ENCODE assay signal across 31 mouse cellular contexts in genomic region chr13:55544792-55545191, GRCm38 (mm10). TPM values are rescaled to one million over a fixed set of nuclear protein-coding genes. Genes with fewer than 3 reads are reported as not detected.
DNase-seq lines count a peak whose midpoint lies in the region; ATAC-seq lines count a peak whose summit lies in the region.
"Had no signal": no experiment of that assay in that cellular context is flagged by ENCODE, and none has a peak within 500 bp of the region (broad histone marks: within the 10 kb centered on the region; RNA-seq: fewer than 3 reads in every experiment).

No protein-coding gene starts in this region.

- peak overlapping the region; percentile 60 for H3K27ac ChIP-seq in liver, embryonic 13.5 days
- H3K27ac ChIP-seq: embryonic facial prominence, embryonic 12.5 days; gastrocnemius, adult 2 months; hindbrain, embryonic 10.5 days; hindbrain, embryonic 15.5 days; kidney, embryonic 15.5 days; limb, embryonic 13.5 days; macrophage; midbrain, embryonic 12.5 days; neural tube, embryonic 12.5 days had no signal

- H3K4me2 ChIP-seq in liver, embryonic 13.5 days: peak overlapping the region; percentile 25
- H3K4me2 ChIP-seq: embryonic facial prominence, embryonic 12.5 days; hindbrain, embryonic 15.5 days; kidney, embryonic 15.5 days; limb, embryonic 13.5 days; midbrain, embryonic 12.5 days; neural tube, embryonic 12.5 days had no signal

- peaks cover 40% of the 10 kb centered on the region for H3K4me1 ChIP-seq in liver, embryonic 13.5 days (replicated peaks)
- H3K4me1 ChIP-seq: embryonic facial prominence, embryonic 12.5 days; hindbrain, embryonic 10.5 days; hindbrain, embryonic 15.5 days; kidney, embryonic 15.5 days; limb, embryonic 13.5 days; midbrain, embryonic 12.5 days; neural tube, embryonic 12.5 days had no signal

- peaks cover 89% of the 10 kb centered on the region for H3K36me3 ChIP-seq in liver, embryonic 13.5 days

- no peaks in the 10 kb centered on the region for H3K9me3 ChIP-seq in liver, embryonic 13.5 days (replicated peaks)
- H3K9me3 ChIP-seq: embryonic facial prominence, embryonic 12.5 days; hindbrain, embryonic 10.5 days; hindbrain, embryonic 15.5 days; kidney, embryonic 15.5 days; limb, embryonic 13.5 days; midbrain, embryonic 12.5 days; neural tube, embryonic 12.5 days had no signal

- H3K9ac ChIP-seq in liver, embryonic 13.5 days: peak overlapping the region; percentile 31; the same call in 1 of the 2 replicates
- H3K9ac ChIP-seq: embryonic facial prominence, embryonic 12.5 days; hindbrain, embryonic 15.5 days; kidney, embryonic 15.5 days; limb, embryonic 13.5 days; midbrain, embryonic 12.5 days; neural tube, embryonic 12.5 days had no signal

- no peak overlapping the region for H3K4me3 ChIP-seq in liver, embryonic 13.5 days (replicated peaks)
- H3K4me3 ChIP-seq: embryonic facial prominence, embryonic 12.5 days; gastrocnemius, adult 2 months; hindbrain, embryonic 10.5 days; hindbrain, embryonic 15.5 days; kidney, embryonic 15.5 days; limb, embryonic 13.5 days; midbrain, embryonic 12.5 days; myocyte; neural tube, embryonic 12.5 days had no signal

- ATAC-seq in erythroblast, adult 5-6 weeks (replicated peaks; ENCODE audit: low FRiP score, poor library complexity, severe bottlenecking): peak; percentile 75
- ATAC-seq in liver, embryonic 13.5 days (ENCODE audit: low read depth): peak; percentile 95
- ATAC-seq in megakaryocyte progenitor cell, adult 5-6 weeks (replicated peaks; ENCODE audit: poor library complexity): peak; percentile 84
- ATAC-seq: activated CD4-positive, CD25-positive, alpha-beta regulatory T cell, adult 4 months; CD4-positive, CD25-positive, alpha-beta regulatory T cell, adult 4 months; forebrain, embryonic 16.5 days; inflammation-experienced regulatory T-cells, adult 6 months had no signal

- no peaks in the 10 kb centered on the region for H3K27me3 ChIP-seq in liver, embryonic 13.5 days
- H3K27me3 ChIP-seq: embryonic facial prominence, embryonic 12.5 days; hindbrain, embryonic 15.5 days; kidney, embryonic 15.5 days; limb, embryonic 13.5 days; midbrain, embryonic 12.5 days; neural tube, embryonic 12.5 days had no signal

- DNase-seq in MEL-GATA-1-ER (ENCODE audit: extremely low read depth, low read depth): peak; percentile 32
- peak; percentile 53 for DNase-seq in liver, embryonic 13.5 days
- no peak for DNase-seq in urinary bladder, postnatal 36 days (ENCODE audit: low spot score in 2 of 2)
- no peak for DNase-seq in adrenal gland, postnatal 14 days
- no peak for DNase-seq in kidney, postnatal 4 days
- DNase-seq: adrenal gland, adult 2 months; cerebellum, adult 18-20 months; cerebellum, postnatal 25 days; embryo, embryonic 11 days; gastrocnemius, adult 2 months; heart, postnatal 14 days; kidney, adult 18-20 months; lung, adult 2 months; lung, postnatal 10 days; right cerebral cortex, adult 18-20 months; right cerebral cortex, postnatal 4 days had no signal

- WGBS in liver, embryonic 13.5 days (ENCODE audit: insufficient replicate concordance): 31% methylated on average over 6 of the region's 6 CpGs

RNA-seq across cellular contexts. Expression of gene Ddx41, which starts 8.3 kb away (rescaled TPM):
- total RNA-seq in erythroblast, adult 5-6 weeks (2015; ENCODE audit: low replicate concordance): 1.3 and 3.6 TPM in 2 replicates
- total RNA-seq in erythroblast, adult 5-6 weeks (2017; ENCODE audit: low replicate concordance): 14.1 and 17.6 TPM in 2 replicates
- polyA plus RNA-seq in liver, embryonic 13.5 days (2015; fragmentation: Nextera tagmentation; extraction: Ambion mirVana): 31.7 and 32.8 TPM in 2 replicates
- total RNA-seq in megakaryocyte progenitor cell, adult 5-6 weeks (2015): 28.0 and 29.1 TPM in 2 replicates
- 66.9 and 78.0 TPM in 2 replicates for total RNA-seq in megakaryocyte progenitor cell, adult 5-6 weeks (2017)
- total RNA-seq in adrenal gland, postnatal 14 days (2021): 38.4 and 46.0 TPM in 2 replicates

RNA-seq across cellular contexts. Expression of gene Dok3, which starts 15.7 kb away (rescaled TPM):
- 11.9 and 19.2 TPM in 2 replicates for total RNA-seq in erythroblast, adult 5-6 weeks (2015; ENCODE audit: low replicate concordance)
- 12.5 and 12.9 TPM in 2 replicates for total RNA-seq in erythroblast, adult 5-6 weeks (2017; ENCODE audit: low replicate concordance)
- polyA plus RNA-seq in liver, embryonic 13.5 days (2015; fragmentation: Nextera tagmentation; extraction: Ambion mirVana): 3.4 and 3.8 TPM in 2 replicates
- 18.1 and 34.6 TPM in 2 replicates for total RNA-seq in megakaryocyte progenitor cell, adult 5-6 weeks (2015)
- 22.9 and 31.2 TPM in 2 replicates for total RNA-seq in megakaryocyte progenitor cell, adult 5-6 weeks (2017)
- total RNA-seq in adrenal gland, postnatal 14 days (2021): 3.4 and 11.6 TPM in 2 replicates

RNA-seq across cellular contexts. Expression of gene Fam193b, which starts 26.1 kb away (rescaled TPM):
- total RNA-seq in erythroblast, adult 5-6 weeks (2015; ENCODE audit: low replicate concordance): 35.9 and 38.6 TPM in 2 replicates
- total RNA-seq in erythroblast, adult 5-6 weeks (2017; ENCODE audit: low replicate concordance): 18.0 and 23.7 TPM in 2 replicates
- 7.9 and 8.8 TPM in 2 replicates for polyA plus RNA-seq in liver, embryonic 13.5 days (2015; fragmentation: Nextera tagmentation; extraction: Ambion mirVana)
- 24.9 and 29.1 TPM in 2 replicates for total RNA-seq in megakaryocyte progenitor cell, adult 5-6 weeks (2015)
- total RNA-seq in megakaryocyte progenitor cell, adult 5-6 weeks (2017): 21.8 and 25.1 TPM in 2 replicates
- total RNA-seq in adrenal gland, postnatal 14 days (2021): 42.5 and 50.2 TPM in 2 replicates

RNA-seq across cellular contexts. Expression of gene Tmed9, which starts 28.7 kb away (rescaled TPM):
- 16.3 and 23.4 TPM in 2 replicates for total RNA-seq in erythroblast, adult 5-6 weeks (2015; ENCODE audit: low replicate concordance)
- total RNA-seq in erythroblast, adult 5-6 weeks (2017; ENCODE audit: low replicate concordance): 25.1 and 34.2 TPM in 2 replicates
- 65.0 and 72.6 TPM in 2 replicates for polyA plus RNA-seq in liver, embryonic 13.5 days (2015; fragmentation: Nextera tagmentation; extraction: Ambion mirVana)
- 92.3 and 117 TPM in 2 replicates for total RNA-seq in megakaryocyte progenitor cell, adult 5-6 weeks (2015)
- 194 and 211 TPM in 2 replicates for total RNA-seq in megakaryocyte progenitor cell, adult 5-6 weeks (2017)
- 145 and 156 TPM in 2 replicates for total RNA-seq in adrenal gland, postnatal 14 days (2021)

RNA-seq across cellular contexts. Expression of gene Pdlim7, which starts 31.3 kb away (rescaled TPM):
- 1.7 and 1.9 TPM in 2 replicates for total RNA-seq in erythroblast, adult 5-6 weeks (2015; ENCODE audit: low replicate concordance)
- total RNA-seq in erythroblast, adult 5-6 weeks (2017; ENCODE audit: low replicate concordance): 2.4 and 2.9 TPM in 2 replicates
- polyA plus RNA-seq in liver, embryonic 13.5 days (2015; fragmentation: Nextera tagmentation; extraction: Ambion mirVana): 27.5 and 28.8 TPM in 2 replicates
- total RNA-seq in megakaryocyte progenitor cell, adult 5-6 weeks (2015): 12.7 and 13.0 TPM in 2 replicates
- 5.3 and 5.9 TPM in 2 replicates for total RNA-seq in megakaryocyte progenitor cell, adult 5-6 weeks (2017)
- total RNA-seq in adrenal gland, postnatal 14 days (2021): 23.8 and 26.7 TPM in 2 replicates

Comparison
In these comparisons a context has a peak if more than half of its experiments do, and no peak if none do; other contexts are left out.
1. DNase-seq: peak in MEL-GATA-1-ER (single experiment) and liver, embryonic 13.5 days (single experiment); none in urinary bladder, postnatal 36 days (0 of 2), adrenal gland, postnatal 14 days (single experiment) and kidney, postnatal 4 days (0 of 2).
2. Peak in every context shown above with its lines, with median percentiles within 50 percentile points of each other: ATAC-seq.